Mouse (Mus musculus) kidney, adult 2 months (tissue): ENCODE data around the gene Hnrnpr. TPM values are rescaled to one million over a fixed set of nuclear protein-coding genes. Genes with fewer than 3 reads are reported as not detected.
A peak's percentile ranks its signal among the peaks of the same experiment; 100 is the strongest.

Experiments
- DNase-seq: peaks from one replicate; pipeline ENCODE4 v3.0.0; 2021
- H3K27ac ChIP-seq: fragments of 200-500 bp; 2 replicates; pipeline ENCODE4 v1.5.1; 2012; ENCODE audit warnings: low read depth, low read length, control low read depth, inconsistent platforms; ENCODE audit not compliant: insufficient read depth
- H3K27me3 ChIP-seq: fragments of 200-500 bp; replicated peaks from 2 replicates; pipeline ENCODE4 v1.6.1; 2012; ENCODE audit warnings: mild to moderate bottlenecking, moderate library complexity, low read length, inconsistent platforms; ENCODE audit not compliant: control insufficient read depth, insufficient read depth
- H3K36me3 ChIP-seq: fragments of 200-500 bp; 2 replicates; pipeline ENCODE4 v1.6.1; 2012; ENCODE audit warnings: mild to moderate bottlenecking, moderate library complexity, low read length, inconsistent platforms; ENCODE audit not compliant: control insufficient read depth, insufficient read depth
- H3K4me1 ChIP-seq: fragments of 200-500 bp; 2 replicates; pipeline ENCODE4 v1.6.1; 2011; ENCODE audit warnings: low read length; ENCODE audit not compliant: control insufficient read depth, insufficient read depth
- H3K4me3 ChIP-seq: fragments of 200-500 bp; 2 replicates; pipeline ENCODE4 v1.5.1; 2011; ENCODE audit warnings: mild to moderate bottlenecking, low read depth, low read length, control low read depth; ENCODE audit not compliant: insufficient read depth
- CTCF ChIP-seq: fragments of 200-500 bp; conservative IDR thresholded peaks from 2 replicates; pipeline ENCODE4 v1.5.1; 2011; ENCODE audit warnings: low read depth, mild to moderate bottlenecking, control low read depth, low read length, moderate library complexity, mixed read lengths; ENCODE audit not compliant: insufficient read depth, insufficient read length
- POLR2A ChIP-seq: fragments of 200-500 bp; IDR thresholded peaks from one replicate; pipeline ENCODE4 v1.6.1; 2011; ENCODE audit warnings: low read depth, low read length, control low read depth
- WGBS: fragments of 180-500 bp; shearing (Covaris S2); methylation state at CpG from one replicate; pipeline ENCODE4 v1.1.7; 2018; 5-methylcytosine and 5-hydroxymethylcytosine counted together
- polyA plus RNA-seq: library from polyadenylated mRNA; depleted of rRNA; stranded (reverse); fragments of >200 nt; gene quantifications from 2 replicates; pipeline ENCODE4 v1.2.3, GENCODE M21; 2012

Gene Hnrnpr
- polyA plus RNA-seq, 1 experiment = 14.0 TPM

- no peaks in the 10 kb centered on the region for H3K27me3 ChIP-seq
- peak; percentile 77 for DNase-seq
- WGBS = 1% methylated on average over 11 of the region's 11 CpGs
- H3K36me3 ChIP-seq = no peaks in the 10 kb centered on the region
- peak overlapping the region; percentile 73 for H3K27ac ChIP-seq
- peak overlapping the region; percentile 86 for H3K4me3 ChIP-seq
- peaks cover 5% of the 10 kb centered on the region; the same call in 1 of the 2 replicates for H3K4me1 ChIP-seq
- TF ChIP-seq POLR2A (no peak), CTCF (no peak)
Measured at GRCm38 (mm10) chr4:136309780-136310179, 962 bp upstream of the Hnrnpr start.

- H3K27ac ChIP-seq = peak overlapping the region; percentile 80
- WGBS = under 1% methylated on average over 77 of the region's 81 CpGs
- H3K4me1 ChIP-seq = peaks cover 5% of the 10 kb centered on the region; the same call in 1 of the 2 replicates
- H3K27me3 ChIP-seq = no peaks in the 10 kb centered on the region
- H3K4me3 ChIP-seq = peak overlapping the region; percentile 88
- peak; percentile 73 for DNase-seq
- TF ChIP-seq CTCF (no peak), POLR2A (no peak)
- no peaks in the 10 kb centered on the region for H3K36me3 ChIP-seq
Measured at GRCm38 (mm10) chr4:136311042-136311999, 579 bp downstream of the Hnrnpr start.

- Histone ChIP-seq H3K27ac (peak overlapping the region; percentile 3; the same call in 1 of the 2 replicates), H3K27me3 (no peaks in the 10 kb centered on the region), H3K36me3 (no peaks in the 10 kb centered on the region; the same call in 1 of the 2 replicates), H3K4me1 (peaks cover 5% of the 10 kb centered on the region; the same call in 1 of the 2 replicates), H3K4me3 (peak overlapping the region; percentile 20; the same call in 1 of the 2 replicates)
- DNase-seq = no peak
- TF ChIP-seq POLR2A (no peak), CTCF (no peak)
- 11% methylated on average over 4 of the region's 4 CpGs for WGBS
Measured at GRCm38 (mm10) chr4:136312616-136313015, 1.9 kb downstream of the Hnrnpr start.

GRCm38 (mm10) chr4:136317667-136318066, 6.9 kb downstream of the Hnrnpr start:
- H3K27me3 ChIP-seq = no peaks in the 10 kb centered on the region
- H3K4me3 ChIP-seq = no peak overlapping the region
- H3K27ac ChIP-seq = no peak overlapping the region
- peaks cover 1% of the 10 kb centered on the region for H3K36me3 ChIP-seq
- DNase-seq = no peak
- H3K4me1 ChIP-seq = peaks cover 4% of the 10 kb centered on the region; the same call in 1 of the 2 replicates
- WGBS = 87% methylated on average over 4 of the region's 4 CpGs
- no peak for TF ChIP-seq CTCF
- TF ChIP-seq POLR2A = no peak

GRCm38 (mm10) chr4:136320016-136320415, 9.3 kb downstream of the Hnrnpr start:
- H3K27ac ChIP-seq = no peak overlapping the region
- TF ChIP-seq CTCF (no peak), POLR2A (no peak)
- H3K4me1 ChIP-seq = peaks cover 3% of the 10 kb centered on the region; the same call in 1 of the 2 replicates
- DNase-seq = no peak
- peaks cover 1% of the 10 kb centered on the region for H3K36me3 ChIP-seq
- no peaks in the 10 kb centered on the region for H3K27me3 ChIP-seq
- no peak overlapping the region for H3K4me3 ChIP-seq
- WGBS = 61% methylated on average over 4 of the region's 4 CpGs

- TF ChIP-seq POLR2A (no peak), CTCF (peak; percentile 35)
- Histone ChIP-seq H3K36me3 (peaks cover 3% of the 10 kb centered on the region), H3K4me1 (peaks cover 3% of the 10 kb centered on the region; the same call in 1 of the 2 replicates), H3K27ac (no peak overlapping the region), H3K4me3 (no peak overlapping the region), H3K27me3 (no peaks in the 10 kb centered on the region)
- DNase-seq = peak; percentile 72
- 8% methylated on average over 2 of the region's 2 CpGs for WGBS
Measured at GRCm38 (mm10) chr4:136324226-136324625, 13.5 kb downstream of the Hnrnpr start.

- Histone ChIP-seq H3K27ac (no peak overlapping the region), H3K4me1 (peaks cover 3% of the 10 kb centered on the region; the same call in 1 of the 2 replicates), H3K36me3 (peaks cover 1% of the 10 kb centered on the region), H3K4me3 (no peak overlapping the region), H3K27me3 (no peaks in the 10 kb centered on the region)
- no peak for TF ChIP-seq POLR2A
- no peak for TF ChIP-seq CTCF
- 69% methylated on average over 5 of the region's 5 CpGs for WGBS
- no peak for DNase-seq
Measured at GRCm38 (mm10) chr4:136327238-136327637, 16.5 kb downstream of the Hnrnpr start.
